Mouse (Mus musculus) frontal cortex, postnatal 10 days (tissue): ENCODE data around the gene Vezf1.

Experiments used
- DNase-seq, 2 experiments: peaks; one replicate each; pipeline ENCODE4 v3.0.0; 2022; ENCODE audit warnings: low spot score in 2 of 2, mixed read lengths in 1 of 2

Vezf1 gene

DNA sequence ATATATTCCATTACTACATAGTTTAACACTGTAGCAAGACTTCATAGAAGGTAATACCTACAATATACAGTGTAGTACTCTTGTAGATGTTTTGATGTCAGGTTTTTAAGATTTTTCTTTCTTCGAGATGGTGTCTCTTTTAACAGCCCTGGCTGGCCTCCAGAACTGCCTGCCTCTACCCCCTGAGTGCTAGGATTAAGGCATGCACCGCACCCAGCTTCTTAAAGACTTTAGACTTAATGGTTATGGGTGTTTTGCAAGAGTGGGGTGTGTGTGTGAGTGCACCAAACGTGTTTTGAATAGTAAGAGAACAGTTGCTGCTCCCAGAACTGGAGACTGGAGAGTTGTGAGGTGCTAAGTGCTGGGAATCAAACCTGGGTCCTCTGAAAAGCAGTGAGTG is 14.3 kb upstream of the Vezf1 start:
- DNase-seq: no peak

DNA sequence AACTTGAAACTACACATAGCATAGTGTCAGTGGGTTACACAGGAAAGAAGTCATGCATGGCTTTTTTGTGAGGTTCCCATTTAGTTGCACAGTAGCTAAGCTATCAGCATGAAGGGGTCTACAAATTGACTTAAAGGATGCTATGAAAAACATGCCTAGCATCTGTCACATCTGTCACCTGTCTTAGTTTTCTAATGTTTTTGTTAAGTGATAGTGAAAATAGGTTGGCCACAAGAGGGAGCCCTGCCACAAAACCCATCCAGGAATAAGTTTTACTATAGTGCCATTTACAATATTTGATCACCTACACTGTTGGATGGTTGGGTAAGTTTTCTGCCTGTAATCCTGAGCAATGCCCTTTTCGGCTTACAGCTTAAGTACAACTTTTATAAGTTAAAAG is 13.5 kb upstream of the Vezf1 start:
- no peak for DNase-seq

DNA sequence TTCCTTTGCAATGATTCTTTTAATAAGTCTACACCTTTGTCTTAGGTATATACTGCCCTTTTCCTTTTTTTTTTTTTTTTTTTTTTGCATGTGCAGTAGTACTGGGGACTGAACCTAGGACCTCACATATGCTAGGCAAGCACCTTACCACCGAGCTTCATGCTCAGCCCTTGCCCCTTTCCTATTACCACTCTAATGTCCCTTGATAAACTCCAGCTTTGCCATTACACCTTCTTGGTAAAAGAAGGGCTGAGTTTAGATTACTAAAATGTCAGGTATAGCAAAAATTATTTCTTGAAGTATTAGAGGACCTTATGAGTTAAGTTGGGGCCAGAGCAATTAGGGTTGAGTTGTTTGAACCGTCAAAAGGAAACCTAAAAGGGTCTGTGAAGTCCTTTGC is 12.3 kb upstream of the Vezf1 start:
- DNase-seq: no peak

- no peak for DNase-seq
Measured at GRCm38 (mm10) chr11:88057788-88058187, 10.3 kb upstream of the Vezf1 start.

DNA sequence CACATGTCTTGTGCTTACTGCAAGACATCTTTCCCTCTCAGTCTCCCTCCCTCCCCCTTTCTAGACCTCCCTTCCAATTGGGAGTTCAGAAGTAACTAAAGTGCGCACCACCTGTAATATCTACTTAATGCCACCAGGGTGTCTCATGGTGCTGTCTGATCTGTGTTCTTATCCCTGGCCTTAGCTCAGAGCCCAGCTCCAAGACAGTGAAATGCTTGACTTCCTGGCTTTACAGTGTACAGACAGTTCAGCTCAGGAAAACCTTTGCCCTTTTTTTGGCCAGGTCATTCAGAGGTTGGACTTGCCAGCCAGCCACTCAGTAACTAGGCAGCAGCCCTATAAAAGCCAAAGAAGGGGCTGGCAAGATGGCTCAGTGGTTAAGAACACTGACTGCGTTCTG is 8.9 kb upstream of the Vezf1 start:
- peak in 1 of 2 experiments; percentile 33 for DNase-seq

DNA sequence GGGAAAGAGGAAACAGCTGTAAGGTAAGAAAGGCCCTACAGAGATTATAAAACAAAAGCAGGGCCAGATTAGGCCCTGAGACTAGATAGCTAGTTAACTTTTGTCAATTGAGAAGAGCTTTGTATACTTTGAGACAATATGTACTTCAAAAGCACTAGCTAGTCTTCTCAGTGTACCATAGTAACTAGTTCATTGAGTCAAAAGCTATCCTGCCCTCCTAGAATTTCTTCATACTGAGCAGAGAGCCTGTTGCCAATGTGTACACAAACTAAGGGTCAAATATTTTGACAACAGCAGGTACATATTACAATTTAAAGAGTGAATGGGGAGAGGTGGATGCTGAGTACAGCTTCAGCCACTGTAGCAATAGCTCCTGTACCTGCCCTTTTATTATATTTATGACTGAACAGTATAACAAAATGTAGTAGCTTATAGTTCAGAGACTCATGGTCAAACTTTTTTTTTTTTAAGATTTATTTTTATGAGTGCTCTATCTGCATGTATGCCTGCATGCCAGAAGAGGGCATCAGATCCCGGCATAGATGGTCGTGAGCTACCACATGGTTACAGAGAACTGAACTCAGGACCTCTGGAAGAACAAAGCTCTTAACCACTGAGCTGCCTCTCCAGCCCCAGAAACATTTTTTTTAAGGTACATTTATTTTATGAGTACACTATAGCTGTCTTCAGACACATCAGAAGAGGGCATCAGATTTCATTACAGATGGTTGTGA is 6.0 kb upstream of the Vezf1 start:
- DNase-seq: no peak

GRCm38 (mm10) chr11:88065732-88066131 is 2.3 kb upstream of the Vezf1 start:
- no peak for DNase-seq

DNA sequence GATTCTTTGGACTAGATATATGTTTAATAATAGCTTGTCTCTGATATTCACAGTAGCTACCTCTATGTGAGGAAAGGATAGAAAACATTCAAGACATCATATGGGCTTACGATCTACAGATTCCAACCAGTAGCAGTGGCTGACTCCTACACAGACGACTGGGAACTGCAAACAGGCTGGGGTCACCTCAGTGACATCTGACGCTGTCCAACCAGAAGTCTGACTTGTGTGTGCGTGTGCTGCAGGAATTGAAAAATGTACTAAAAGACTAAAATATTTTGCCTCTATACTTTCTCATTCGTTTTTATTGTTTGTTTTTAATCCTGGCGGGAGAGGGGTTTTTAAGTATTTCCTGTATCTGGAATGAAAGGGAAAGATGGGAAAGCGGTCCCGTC is 891 bp upstream of the Vezf1 start:
- DNase-seq: no peak

DNA sequence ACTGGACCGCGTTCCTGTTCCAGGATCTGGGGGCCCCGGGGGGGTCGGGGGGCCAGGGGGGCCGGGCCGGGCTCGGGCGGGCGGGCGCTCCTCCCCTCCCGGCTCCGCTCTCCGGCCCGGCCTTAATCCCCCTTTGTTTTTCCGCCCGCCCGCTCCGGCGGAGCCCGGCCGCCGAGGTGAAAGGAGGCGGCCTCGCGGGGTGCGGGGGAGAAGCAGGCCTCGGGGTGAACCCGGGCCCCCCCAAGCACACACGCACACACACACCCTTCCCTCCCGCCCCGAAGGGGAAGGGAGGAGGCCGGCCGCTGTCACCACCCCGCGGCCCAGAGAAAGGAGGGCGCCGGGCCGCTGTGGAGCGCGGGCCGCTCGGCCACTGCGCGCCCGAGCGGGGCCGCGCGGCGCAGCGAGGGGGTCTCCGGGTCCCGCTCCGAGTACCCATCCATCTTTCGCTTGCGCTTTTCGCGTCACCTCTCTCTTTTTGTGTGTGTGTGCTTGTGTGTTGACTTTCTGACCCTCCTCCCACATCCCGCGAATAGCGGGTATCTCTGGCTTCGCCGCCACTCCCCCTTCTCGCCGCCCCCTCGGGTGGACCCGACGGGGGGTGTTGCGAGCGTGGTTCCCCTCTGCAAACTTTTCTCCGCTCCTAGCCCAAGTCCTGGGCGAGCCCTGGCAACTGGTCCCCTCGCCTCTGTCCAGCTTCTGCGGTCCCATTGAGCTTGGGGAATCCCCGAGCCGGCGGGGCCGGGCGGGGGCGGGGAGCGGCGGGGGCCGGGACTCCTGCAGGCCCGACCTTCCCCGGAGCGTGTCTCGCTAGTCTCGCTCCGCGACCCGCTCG is 549 bp downstream of the Vezf1 start:
- DNase-seq: peak; percentile 37 to 54

DNA sequence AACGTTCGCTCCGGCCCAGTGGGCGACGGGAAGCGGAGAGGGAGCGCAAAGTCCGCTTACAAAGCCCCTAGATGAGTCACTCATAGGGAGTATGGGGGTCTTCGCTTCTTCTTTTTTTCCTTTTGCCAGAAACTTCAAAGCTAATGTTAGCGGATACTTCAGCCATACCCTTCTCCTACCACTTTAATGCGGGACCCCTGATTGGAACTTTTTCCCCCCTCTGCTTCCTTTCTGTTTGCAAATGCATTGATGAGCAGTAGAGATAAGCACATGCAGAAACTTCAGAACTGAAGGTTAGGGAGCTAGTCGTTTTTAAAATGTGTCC is 1.1 kb downstream of the Vezf1 start:
- DNase-seq: no peak

GRCm38 (mm10) chr11:88070392-88070791 is 2.3 kb downstream of the Vezf1 start:
- no peak for DNase-seq

DNA sequence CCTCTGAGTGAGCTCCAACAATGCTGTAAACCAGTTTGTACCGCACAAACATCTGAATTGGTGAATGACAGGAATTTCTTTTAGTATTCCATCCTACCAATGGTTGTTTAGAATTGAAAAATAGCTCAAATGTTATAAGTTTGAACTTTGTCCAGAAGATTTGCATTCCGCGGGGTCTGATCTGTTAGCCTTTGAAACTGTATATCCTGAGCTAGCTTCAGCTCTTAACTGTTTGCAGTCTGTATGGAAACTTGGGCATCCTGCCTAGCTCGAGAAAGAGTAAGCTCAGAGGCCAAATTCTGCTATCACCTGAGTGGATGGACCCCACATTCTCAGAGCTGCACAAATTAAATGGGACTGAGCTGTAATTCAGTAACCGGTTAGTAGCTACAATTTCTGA is 3.0 kb downstream of the Vezf1 start:
- no peak for DNase-seq

GRCm38 (mm10) chr11:88073343-88073875 is 5.3 kb downstream of the Vezf1 start:
- no peak for DNase-seq

GRCm38 (mm10) chr11:88075701-88076100 is 7.6 kb downstream of the Vezf1 start:
- no peak for DNase-seq

DNA sequence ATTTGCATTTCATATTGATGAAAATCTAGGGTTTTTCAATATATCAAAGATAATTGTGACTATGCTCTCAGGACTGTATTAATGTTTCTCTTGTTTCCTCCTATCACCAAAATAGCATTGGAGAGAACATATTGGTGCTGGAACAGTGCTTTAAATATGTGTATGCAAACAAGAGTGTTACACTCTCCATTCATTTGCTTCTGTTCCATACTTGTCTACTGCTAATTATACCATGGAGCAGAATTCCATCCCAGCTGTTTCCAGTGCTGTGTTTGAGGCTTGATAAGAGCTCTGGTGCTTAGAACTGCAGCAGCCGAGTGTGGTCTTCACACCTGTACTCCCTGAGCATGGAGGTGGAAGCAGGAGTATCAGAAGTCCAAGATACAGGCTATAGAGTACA is 8.3 kb downstream of the Vezf1 start:
- no peak for DNase-seq

- DNase-seq: no peak
Measured at GRCm38 (mm10) chr11:88083699-88084098, 15.6 kb downstream of the Vezf1 start.

DNA sequence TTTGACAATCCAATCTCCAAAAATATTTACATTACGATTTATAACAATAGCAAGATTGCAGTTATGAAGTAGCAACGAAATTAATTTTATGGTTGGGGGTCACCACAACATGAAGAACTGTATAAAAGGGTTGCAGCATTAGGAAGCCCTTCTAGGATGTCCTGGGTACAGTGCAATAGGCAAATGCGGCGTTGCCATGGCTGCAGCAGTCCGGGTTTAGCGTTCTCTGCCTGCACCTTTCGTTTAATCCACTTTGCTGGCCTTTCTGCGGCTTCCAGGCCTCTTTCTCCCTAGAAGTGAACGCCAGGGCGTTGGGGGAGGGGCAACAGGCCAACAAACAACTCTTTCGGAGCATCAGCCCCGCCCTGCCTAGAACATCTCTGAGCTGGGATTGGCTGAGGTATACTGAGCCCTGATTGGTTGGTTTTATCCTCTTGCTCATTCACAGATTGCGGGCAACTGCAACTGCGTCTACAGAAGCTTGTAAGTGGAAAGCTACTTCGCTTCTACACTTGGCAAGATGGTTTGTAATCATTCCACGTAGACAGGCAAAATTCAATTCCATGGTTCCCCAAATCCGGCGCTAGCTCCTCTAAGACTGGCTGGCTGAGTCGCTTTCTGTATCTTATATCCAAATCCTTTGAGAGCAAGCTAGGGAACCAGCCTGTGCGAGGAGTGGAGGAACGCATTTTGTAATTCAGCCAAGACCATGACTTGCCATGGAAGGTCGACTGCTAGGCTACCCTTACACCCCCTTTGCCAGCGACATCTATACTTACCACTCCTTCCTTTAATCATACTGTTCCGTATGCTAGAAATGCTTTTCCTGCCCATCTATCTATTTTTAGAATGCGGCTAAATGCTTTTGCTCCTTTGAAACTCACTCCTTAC is 18.9 kb downstream of the Vezf1 start:
- peak; percentile 88 for DNase-seq

DNA sequence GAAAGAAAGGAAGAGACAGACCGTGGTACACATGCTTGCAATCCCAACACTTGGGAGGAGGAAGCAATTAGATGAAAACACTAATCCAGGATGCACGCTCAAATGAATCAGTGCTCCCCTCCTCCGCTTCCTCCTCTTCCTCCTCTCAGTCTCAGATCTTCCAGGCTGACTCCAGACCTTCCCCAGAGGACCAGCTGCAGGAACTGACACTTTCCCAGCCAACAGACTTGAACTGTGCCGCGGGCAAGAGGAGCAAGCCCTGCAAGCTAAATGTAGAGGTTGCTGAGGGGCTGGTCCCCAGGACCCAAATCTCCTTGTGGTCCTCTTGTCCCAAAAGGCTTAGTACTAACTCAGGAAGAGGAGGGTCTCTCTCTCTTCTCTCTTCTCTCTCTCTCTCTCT is 21.1 kb downstream of the Vezf1 start:
- no peak for DNase-seq

DNA sequence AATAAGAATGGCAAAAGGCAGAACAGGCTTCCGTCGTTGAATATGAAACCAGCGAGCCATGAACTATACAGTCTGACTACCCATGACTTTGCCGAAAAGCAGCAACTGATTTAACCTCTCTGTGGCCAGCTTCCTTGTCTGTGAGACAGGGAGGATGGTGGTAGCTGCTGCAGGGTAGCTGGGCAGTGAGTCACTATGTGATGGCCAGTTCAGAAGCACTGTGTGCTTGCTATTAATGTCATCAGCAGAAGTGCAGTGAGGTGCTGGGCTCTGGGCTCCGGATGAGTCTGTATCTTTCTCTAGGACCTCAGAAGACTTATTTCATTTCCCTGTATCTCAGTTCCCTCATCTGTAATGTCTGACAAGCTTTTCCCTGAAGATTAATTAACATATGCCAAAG is 22.2 kb downstream of the Vezf1 start:
- no peak for DNase-seq

DNA sequence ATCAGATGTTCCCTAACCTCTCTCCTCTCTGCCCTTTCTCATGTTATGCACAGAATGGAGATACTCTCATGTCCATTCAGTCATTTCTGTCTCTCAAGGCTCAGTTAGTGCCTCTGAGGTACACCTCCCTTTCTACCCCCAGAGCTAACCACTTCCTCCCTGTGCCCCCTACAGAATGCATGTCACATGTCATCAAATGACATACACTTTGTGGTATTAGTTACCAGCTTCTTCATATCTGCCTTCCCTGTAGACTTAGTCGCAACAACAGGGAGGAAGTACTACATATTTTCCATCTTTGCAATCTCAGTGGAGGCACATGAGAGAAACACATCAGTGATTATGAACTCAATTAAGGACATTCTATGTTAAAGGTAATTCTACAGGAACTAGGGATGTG is 23.9 kb downstream of the Vezf1 start:
- no peak for DNase-seq

DNA sequence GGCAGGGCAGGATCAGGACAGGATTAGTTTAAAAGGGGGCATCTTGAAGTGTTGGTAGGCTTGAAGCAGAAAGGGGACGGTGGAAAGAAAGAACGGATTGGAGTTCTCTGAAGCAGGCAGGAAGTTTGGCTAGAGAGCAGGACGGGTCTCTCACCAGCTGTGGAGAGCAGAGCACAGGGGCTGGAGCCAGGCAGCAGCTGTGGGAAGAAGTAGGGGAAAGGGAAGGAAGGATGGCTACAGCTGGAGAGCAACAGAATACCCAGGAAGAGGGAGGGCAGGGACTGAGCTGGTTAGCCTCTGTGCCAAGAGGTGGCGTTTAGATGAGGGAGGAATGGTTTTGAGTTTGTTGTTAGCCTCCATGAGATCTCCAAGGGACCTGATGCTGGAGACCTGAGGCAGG is 29.1 kb downstream of the Vezf1 start:
- DNase-seq: no peak
